Mouse (Mus musculus) brain, embryonic 18.5 days (tissue): Measurements from ENCODE around the gene Nutm1.
"Not testable (repeated sequence)": the region's sequence is repeated elsewhere in the genome, so short reads cannot be mapped to it uniquely, and the experiment has no call there.

Experiments used
- DNase-seq: peaks from one replicate; pipeline ENCODE4 v3.0.0-alpha.2; 2012; ENCODE audit warnings: low read depth, low spot score

Nutm1 gene

DNA sequence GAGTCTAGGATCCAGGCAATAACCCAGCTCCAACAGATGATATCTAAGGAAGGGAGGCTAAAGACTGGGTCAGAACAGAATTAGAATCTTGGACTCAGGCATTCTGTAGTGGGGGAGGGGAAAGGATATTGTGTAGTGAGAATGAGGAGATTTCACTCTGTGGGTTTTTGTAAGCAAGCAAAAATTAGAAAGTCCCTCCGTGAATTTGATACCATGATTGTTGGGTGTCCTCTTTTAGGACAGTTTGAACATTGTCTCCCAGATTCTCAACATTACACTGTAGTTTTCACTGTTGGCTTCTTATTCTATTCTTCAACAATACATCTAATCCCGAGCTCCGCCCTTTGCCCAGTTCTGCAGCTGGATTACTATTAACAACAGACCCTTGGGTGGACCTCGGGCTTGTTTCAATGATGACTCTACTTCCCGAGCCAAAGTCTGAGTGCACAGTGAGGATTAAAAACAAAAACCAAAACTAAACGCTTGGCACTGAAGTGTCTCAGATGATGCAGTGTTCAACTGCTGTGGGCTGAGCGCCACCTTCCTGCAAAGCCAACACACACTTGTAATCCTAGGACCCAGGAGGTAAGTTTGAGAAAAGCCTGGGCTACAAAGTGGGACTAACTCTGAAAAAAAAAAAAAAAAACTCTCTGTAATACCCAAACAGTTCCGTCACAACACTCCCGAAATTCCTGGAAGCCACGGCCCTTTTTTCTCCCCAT lies at the start of gene Nutm1:
Gene Nutm1 (minus strand): TSS at position 51 of the 722 bp plus-strand sequence.
- no peak for DNase-seq

DNA sequence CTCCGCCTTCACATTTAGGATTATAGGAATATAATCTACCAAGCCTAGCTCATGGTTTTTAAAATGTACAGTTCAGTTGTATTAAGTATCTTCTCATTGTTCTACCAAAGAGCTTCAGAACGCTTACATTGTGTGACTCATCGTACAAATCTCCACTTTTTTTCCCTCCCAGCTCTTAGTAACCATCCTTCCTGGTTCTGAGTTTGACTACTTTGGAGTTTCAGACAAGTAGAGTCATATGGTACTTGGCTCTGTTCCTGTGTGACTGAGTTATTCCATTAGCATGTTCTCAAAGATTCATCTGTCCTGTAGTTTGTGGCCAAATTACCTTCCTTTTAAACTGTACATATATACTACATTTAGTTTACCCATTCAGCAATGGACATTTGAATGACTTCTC lies 49.6 kb upstream of the Nutm1 start:
- DNase-seq: no peak

DNA sequence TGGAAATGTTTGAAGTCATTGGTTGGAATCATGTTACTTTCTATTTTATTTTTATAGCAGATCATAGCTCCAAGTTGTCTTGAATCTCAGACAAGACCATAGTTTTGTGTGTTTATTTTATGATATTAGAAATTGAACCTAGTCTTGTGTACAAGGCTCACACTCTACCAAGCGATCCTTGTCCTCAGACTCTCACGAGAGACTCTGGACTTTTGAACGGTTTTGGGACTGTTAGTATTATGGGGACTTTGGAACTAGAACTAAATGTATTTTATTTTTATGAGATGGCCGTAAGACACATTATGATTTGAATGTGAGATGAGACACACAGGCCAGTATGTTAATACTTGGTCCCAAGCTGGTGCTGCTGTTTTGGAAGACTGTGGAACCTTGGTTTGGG lies 39.1 kb upstream of the Nutm1 start:
- no peak for DNase-seq

DNA sequence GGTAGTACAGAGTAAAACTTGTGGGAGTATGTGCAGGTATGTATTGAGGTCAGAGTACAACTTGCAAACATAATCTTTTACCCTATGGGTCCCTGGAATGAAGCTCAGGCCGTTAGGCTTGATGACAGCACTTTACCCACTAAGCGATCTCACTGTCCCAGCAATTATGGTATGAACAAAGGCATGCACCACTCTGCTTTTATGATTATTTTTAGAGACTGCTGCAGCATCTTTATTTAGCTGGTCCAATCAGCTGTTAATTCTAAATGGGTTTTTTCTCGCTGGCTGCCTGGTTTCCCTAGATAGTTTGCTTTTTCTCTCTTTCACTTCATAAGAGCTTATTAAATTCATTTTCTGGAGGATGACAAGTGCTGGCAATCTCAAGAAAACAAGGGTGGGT lies 37.1 kb upstream of the Nutm1 start:
- peak; percentile 12 for DNase-seq

DNA sequence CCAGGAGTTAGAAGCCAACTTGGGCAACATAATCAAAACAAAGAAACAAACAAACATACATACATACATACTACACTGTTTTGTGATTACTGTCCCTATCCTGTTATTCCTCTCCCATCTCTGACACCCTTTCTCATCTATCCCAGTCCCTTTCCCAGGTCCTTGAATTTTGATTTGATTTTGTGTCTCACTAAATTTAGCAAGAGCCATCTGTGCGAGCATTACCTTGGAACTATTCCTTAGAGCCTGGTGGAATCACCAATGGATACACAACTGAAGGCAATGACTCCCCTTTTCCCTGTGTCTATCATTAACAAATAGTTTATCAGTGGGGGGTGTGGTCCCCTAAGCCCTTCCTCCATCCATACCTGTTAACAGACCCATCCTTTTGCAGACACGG lies 33.7 kb upstream of the Nutm1 start:
- no peak for DNase-seq

DNA sequence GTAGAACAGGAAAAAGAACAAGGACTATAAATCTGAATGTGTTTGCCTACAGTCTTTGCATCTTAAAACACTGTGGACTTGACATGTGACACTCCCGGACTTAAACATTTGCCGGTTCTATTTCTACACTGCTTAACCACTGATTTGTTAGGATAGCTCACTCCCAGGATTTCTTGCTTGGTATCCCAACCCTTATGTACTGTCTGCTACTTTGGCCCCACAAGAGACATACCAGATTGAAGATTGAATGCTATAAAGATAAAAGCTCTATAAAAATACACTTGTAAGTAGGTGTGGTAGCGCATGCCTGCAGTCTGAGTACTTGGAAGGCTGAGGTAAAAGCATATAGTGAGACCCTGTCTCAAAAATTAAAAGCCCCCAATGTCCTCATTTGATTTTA lies 30.4 kb upstream of the Nutm1 start:
- DNase-seq: no peak

DNA sequence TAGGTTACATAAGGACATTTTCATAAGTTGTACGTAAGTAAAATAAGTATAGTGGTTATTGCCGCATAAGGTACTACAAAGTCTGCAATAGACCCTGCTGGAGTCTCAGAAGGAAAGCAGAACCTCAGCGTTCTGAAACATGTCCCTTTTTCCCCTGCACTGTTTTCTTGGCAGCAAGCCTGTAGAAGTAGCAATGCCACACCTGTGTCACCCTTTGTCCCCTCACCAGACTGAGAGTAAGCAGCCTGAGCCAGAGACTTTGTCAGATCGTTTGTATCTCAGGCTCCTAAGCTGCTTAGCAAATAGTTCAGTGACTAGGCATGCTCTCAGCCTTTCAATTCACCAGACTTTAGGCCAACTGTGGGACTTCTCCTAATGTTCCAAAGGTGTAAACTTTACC lies 28.0 kb upstream of the Nutm1 start:
- DNase-seq: no peak

DNA sequence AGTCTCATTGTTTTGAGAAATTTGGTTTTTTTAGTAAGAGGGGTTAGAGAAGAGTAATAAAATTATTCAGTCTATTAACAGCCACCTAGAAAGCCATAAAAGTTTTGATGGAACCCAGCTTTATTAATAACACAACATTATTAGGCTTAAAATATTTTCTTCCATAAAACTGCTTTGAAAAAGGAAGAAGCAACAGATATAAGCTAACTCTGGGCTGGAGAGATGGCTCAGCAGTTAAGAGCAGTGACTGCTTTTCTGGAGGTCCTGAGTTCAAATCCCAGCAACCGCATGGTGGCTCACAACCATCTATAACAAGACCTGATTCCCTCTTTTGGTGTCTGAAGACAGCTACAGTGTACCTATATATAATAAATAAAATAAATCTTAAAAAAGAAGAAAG lies 27.0 kb upstream of the Nutm1 start:
- DNase-seq: not testable (repeated sequence)

DNA sequence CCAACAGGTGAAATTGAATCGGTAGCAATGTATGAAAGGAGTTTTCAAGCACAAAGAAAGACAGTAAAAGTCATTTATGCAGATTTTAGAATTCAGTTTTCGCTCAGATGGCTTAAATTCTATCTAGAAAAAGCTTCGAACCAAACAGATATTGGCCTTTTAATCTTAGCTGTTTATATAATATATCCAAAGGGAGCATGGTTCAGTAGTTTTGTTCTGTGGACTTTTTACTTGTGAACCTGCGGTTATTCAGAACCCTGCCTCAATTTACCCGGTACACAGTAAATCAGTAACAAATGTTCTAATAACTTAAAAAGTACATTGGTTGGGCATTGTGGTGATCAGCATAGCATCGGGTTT lies 25.9 kb upstream of the Nutm1 start:
- no peak for DNase-seq

DNA sequence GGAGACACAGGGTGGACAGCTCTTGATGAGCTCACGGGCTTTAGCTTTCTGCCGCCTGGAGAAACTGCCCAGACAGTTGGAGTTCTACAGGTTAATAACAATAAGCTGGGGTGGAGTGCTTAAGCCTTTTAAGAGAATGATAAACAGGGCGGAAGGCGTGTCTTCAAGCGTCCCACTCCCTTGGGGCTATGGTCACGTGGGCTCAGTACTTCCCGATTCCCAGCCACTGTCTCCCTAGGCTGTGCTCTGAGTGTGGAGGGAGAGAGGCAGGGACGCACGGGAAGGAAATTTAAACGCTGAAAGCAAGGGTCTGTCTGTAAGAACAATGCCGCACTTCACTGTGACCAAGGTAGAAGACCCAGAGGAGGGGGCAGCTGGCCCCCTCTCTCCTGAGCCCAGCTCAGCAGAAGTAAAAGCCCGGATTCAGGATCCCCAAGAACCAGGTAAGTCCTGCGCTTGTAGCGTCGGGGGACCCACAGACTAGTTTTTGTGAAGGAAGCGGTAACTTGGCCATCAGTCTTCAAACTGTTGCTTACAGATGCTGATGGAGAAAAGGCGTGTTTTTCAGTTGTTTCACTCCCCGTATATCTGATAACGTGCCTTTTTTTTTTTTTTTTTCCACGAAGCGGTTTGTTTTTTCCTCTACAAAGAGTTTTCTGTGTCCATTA lies 25.4 kb upstream of the Nutm1 start:
- DNase-seq: no peak

DNA sequence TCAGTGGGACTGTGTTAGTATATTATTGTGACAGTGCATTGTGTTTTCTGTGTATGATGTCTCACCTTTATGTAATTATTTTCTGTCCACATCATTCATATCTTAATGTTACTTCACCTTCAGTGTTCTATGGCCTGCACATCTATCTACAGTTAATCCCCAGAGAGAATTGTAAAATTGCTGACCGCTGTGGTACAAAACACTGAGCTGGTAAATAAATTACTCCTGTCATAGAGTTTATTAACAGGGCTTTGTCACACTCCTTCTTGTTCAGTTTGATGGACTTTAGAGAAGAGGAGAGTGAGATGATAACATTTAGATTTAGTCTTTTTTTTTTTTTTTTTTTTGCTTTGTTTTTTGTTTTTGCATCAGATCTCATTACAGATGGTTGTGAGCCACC lies 23.8 kb upstream of the Nutm1 start:
- DNase-seq: no peak

DNA sequence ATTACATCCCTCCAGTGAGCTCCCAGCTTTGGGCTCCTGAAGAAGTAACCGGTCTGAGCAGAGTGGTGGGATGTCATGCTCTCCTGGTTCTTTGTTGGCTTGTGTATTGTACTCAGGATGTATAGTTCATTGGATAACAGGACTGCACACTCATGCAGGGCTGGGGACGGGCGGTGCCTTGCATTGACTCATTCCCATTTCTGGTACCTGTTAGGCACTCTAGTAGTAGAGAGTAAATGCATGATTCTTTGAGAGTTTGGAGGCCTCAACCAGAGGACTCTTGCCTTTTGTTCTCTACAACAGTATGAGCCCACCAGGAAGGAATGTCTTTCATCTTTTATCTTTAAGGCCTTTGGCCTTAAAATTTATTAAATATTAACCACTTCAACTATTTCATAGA lies 17.8 kb upstream of the Nutm1 start:
- DNase-seq: no peak

DNA sequence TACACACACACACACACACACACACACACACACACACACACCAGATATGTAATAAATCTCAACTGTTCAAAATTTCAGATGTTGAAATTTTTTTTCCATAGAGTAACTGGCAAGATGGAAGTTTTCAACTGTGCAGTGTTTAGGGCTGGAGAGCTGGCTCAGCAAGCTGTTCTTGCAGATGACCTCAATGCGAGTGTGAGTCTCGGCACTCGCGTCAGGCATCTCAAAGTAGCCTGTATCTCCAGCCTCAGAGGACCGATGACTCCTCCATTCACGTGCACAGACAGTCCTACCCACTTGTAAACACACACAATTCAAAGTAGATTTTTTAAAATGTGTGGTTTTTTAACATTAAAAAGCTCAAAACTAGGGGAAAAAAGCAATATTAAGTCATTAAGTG lies 14.4 kb upstream of the Nutm1 start:
- DNase-seq: no peak

DNA sequence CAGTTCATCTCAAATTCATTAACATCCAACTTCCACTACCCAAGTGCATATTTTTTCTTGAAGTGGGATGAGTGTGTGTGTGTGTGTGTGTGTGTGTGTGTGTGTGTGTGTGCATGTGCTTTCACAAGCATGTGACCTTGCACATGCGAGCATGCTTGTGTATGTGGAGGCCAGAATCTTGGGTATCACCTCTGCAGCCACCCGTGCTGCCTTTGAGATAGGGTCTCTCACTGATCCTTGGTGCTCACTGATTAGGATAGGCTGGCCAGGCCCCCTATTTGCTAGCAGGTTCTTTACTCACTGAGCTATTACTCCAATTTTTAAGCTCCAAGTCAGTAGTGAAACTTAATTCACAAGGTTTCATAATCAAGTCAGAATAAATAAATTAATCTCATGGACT lies 13.8 kb upstream of the Nutm1 start:
- no peak for DNase-seq

DNA sequence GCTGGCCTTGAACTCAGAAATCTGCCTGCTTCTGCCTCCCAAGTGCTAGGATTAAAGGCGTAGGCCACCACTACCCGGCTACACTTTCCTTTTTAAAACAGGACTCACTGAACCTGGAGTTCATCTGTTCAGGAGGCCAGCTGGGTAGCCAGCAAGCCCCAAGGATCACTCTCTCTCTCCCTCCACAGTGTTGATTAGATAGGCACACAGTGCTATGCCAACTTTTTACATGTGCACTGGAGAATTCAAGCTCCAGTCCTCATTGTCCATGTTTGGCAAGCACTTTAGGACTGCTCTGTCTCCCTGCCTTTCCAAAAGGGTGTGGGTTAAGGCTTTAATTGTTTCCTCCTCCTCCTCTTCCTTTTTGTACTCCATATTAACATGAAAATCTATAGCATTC lies 10.9 kb upstream of the Nutm1 start:
- DNase-seq: no peak

DNA sequence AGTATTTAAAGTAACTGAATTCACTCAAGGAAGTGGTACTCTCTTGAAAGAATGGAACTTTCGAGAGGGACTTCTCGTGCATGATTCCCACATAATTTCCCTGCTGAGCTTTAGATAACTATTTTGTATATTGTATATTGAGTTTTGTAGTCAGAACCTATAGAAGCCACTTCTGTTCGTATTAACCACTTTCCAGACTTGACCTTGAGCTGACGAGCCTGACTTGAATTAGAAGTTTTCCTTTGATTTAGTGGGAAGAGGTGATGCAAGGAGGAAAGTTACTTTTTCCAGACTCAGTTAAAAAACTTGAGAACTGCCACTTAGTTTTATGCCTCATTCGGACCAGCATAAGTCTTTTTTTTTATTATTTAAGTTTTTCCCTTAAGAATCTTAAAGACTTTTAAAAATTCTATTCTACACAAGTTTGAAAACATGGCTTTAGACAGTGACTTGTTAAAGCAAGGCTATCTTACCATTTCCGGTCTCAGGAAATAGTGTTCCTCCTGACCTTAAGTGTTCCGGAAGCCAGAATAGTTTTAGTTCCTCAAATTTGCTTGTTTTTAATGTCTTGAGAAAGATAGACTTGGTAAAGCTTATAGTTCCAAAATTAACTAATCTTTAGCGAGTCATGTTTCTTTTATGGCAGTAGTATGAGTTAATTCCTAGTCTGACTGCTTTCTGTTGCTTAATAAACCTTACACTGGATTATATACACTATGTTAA lies 8.6 kb upstream of the Nutm1 start:
- no peak for DNase-seq

DNA sequence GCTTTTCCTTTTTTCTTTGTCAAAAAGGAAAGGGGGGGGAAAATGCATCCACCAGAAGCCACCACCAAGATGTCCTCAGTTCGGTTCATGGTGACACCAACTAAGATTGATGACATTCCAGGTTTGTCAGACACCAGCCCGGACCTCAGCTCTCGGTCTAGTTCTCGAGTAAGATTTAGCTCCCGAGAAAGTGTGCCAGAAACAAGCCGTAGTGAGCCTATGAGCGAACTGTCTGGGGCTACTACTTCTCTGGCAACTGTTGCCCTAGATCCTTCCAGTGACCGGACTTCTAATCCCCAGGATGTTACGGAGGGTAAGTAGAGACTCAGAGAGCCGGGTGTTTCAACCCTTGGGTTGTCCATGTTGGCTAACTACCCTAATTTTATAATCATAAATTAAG lies 7.7 kb upstream of the Nutm1 start:
- DNase-seq: no peak

DNA sequence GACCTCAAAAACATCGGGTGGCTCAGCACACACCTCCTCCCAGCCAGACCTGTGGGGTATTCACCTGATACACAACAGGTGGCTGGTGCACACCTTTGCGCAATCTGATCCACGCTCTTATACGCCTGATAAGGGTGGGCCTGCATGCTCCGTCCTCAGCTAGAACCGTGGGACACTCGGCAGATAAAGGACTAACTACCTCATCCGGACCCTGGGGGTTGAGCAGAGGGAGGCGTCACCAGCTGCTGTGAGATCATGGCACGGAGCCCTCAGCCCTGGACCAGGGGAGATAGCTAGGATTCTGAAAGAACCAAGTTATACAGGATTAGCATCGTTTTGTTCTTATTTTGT lies 7.1 kb upstream of the Nutm1 start, which contains the start of gene Gm21985:
Gene Gm21985 (plus strand): TSS at position 73 of the 351 bp plus-strand sequence.
- no peak for DNase-seq

DNA sequence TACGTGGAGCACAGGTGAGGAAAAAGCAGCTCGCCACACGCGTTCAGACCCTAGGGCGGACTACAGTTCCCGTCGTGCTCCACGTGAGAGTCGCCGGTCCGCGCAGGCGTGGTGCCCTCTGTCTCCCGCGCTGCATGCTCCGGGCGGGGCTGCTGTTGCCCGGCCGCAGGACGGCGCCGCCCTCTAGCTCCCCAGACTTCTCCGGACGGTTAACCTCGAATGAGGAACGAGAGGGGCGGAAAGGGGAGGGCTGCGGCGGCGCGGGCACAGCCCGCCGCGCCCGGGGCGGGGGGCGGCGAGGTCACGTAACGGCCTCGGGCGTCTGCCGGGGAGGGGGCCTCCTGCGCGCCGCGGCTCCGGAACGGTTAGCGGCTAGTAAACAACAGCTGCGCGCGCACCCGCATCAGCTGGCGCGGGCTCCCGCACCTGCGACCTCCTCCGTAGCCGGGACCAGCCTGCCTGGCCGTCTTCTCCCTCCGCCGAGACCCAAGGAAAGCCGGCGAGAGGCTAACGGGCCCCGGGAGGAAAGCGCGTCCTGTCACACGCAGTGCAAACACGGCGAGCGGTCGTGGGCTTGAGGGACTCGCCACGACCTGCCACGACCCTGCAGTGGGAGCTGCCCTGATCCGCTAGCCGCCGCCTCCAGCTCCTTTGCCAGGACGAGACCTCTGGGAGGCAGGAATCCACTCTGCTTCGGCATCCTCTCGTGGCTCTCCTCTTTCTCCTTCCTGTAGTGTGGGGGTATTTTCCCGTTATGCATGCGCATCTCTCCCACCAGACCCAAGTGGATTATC lies 6.6 kb upstream of the Nutm1 start, which contains the start of gene Slc12a6:
Gene Slc12a6 (plus strand): TSS at position 378 of the 794 bp plus-strand sequence.
- DNase-seq: peak; percentile 71

DNA sequence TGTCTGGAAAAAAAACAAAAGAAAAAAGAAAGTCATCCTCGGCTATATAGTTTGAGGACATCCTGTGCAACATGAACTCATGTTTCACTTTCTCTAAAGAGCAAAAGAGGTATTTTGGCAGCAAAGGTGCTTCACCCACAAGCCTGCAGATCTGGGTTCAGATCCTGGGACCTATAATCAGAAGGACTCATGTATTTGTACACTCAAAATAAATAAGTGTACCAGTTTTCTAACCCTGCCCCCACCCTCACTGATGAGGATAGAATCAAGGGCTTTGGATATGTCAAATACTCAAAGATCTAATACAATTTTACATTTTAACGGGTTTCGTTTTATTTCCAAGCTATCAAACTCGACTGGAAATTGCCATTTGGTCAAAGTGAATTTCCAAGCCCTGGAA lies 5.3 kb upstream of the Nutm1 start:
- no peak for DNase-seq

DNA sequence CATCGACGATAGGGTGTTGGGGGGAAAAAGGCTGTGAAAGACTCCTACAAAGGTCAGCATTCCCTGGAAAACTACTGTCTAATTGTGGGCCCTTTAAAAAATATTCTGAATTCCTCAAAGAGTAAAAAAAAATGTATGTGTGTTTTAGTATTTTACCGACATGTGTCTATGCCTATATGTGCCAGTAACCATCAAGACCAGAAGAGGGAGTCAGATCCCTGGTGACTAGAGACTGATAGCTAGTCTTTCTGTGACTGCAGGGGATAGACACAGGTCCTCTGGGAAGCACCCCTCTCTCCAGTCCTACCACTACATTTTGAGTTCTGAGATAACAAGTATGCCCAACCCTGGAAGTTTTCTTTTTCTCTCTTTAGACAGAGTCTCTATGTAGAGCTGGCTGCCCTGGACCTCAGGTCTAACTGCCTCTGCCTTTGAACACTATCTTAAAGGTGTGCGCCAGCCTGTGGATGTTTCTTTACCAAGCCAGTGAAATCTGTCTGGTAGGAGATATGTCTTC lies 3.7 kb upstream of the Nutm1 start:
- DNase-seq: no peak
